Mouse (Mus musculus): Measurements from ENCODE around the gene Zc2hc1b.

DNA sequence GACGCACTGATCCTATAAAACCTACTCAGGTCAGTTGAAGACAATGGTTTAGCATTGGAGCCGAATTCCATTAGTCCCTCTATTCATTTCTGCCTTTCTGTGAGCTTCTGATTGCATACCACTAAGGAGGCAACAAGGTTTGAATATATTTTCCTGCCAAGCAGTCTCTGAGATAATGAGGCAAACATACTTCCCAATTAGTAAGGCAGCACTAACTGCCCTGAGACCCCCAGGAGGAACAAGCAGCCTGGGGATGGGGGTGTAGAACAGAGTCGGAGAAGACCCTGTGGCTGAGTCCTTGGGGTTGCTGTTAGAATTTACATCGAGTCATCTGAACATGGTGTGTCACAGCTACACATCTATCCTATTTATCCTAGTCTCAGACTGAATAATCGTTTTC, 22.4 kb downstream of the Zc2hc1b start:
- TF ChIP-seq EP300 (IDR thresholded peaks at IDR 0.05; ENCODE audit: insufficient read depth, low read depth, low read length) (no peak), CTCF (IDR thresholded peaks at IDR 0.05) (no peak), POLR2A (IDR thresholded peaks at IDR 0.05; ENCODE audit: insufficient read depth, low read depth, low read length) (no peak)

Measured in heart, adult 2 months (tissue).